Mouse (Mus musculus) limb, embryonic 14.5 days (tissue): Measurements from ENCODE around the gene Pdia4. TPM values are rescaled to one million over a fixed set of nuclear protein-coding genes. Genes with fewer than 3 reads are reported as not detected.

Experiments used
- ATAC-seq: fragments of 200-750 bp; cut with Nextera tagmentation; 2 replicates; pipeline ENCODE4 v1.8.0; 2017; ENCODE audit warnings: low read depth, moderate number of reproducible peaks, moderate TSS enrichment; ENCODE audit not compliant: low FRiP score
- DNase-seq: peaks from one replicate; pipeline ENCODE4 v3.0.0-alpha.2; 2015; ENCODE audit warnings: low spot score
- H3K27ac ChIP-seq: fragments of 300-500 bp; sonication (generic); replicated peaks from 2 replicates; pipeline ENCODE4 v1.5.1; 2014; ENCODE audit warnings: low read depth, mild to moderate bottlenecking, low read length, moderate library complexity, mixed read lengths
- H3K27me3 ChIP-seq: fragments of 300-500 bp; sonication (generic); 2 replicates; pipeline ENCODE4 v1.6.1; 2014; ENCODE audit warnings: low read length, mixed read lengths; ENCODE audit not compliant: control insufficient read depth, insufficient read depth
- H3K36me3 ChIP-seq: fragments of 300-500 bp; sonication (generic); 2 replicates; pipeline ENCODE4 v1.6.1; 2014; ENCODE audit warnings: mild to moderate bottlenecking, low read length, moderate library complexity, mixed read lengths; ENCODE audit not compliant: control insufficient read depth, insufficient read depth
- H3K4me1 ChIP-seq: fragments of 300-500 bp; sonication (generic); 2 replicates; pipeline ENCODE4 v1.6.1; 2014; ENCODE audit warnings: antibody characterized with exemption, low read length, mixed read lengths; ENCODE audit not compliant: control insufficient read depth, insufficient read depth
- H3K4me2 ChIP-seq: fragments of 300-500 bp; sonication (generic); replicated peaks from 2 replicates; pipeline ENCODE4 v1.6.1; 2014; ENCODE audit warnings: low read depth, mild to moderate bottlenecking, low read length, moderate library complexity; ENCODE audit not compliant: severe bottlenecking
- H3K4me3 ChIP-seq: fragments of 300-500 bp; sonication (generic); replicated peaks from 2 replicates; pipeline ENCODE4 v1.5.1; 2014; ENCODE audit warnings: low read length
- H3K9ac ChIP-seq: fragments of 300-500 bp; sonication (generic); 2 replicates; pipeline ENCODE4 v1.6.1; 2014; ENCODE audit warnings: mild to moderate bottlenecking, low read depth, low read length, moderate library complexity; ENCODE audit not compliant: severe bottlenecking
- H3K9me3 ChIP-seq: fragments of 300-500 bp; sonication (generic); 2 replicates; pipeline ENCODE4 v1.6.1; 2016; ENCODE audit warnings: low read length; ENCODE audit not compliant: control insufficient read depth
- POLR2A ChIP-seq: fragments of 200-500 bp; IDR thresholded peaks from 2 replicates; pipeline ENCODE4 v1.8.0; 2012; ENCODE audit warnings: inconsistent platforms, mild to moderate bottlenecking, moderate library complexity, borderline replicate concordance; ENCODE audit not compliant: insufficient read depth, insufficient read length; ENCODE audit errors: extremely low read depth
- WGBS: fragments of 180-500 bp; shearing (Covaris S2); extraction: QIAGEN DNeasy Blood & Tissue Kit; methylation state at CpG from one replicate; pipeline ENCODE4 v1.1.7; 2014; 5-methylcytosine and 5-hydroxymethylcytosine counted together
- polyA plus RNA-seq, 2 experiments: library from polyadenylated mRNA; depleted of rRNA in 1 of 2; stranded (reverse) in 1 of 2; unstranded in 1 of 2; fragments of >200 nt; fragmentation: Nextera tagmentation in 1 of 2; extraction: Ambion mirVana in 1 of 2; gene quantifications; 2 replicates each; pipeline versions ENCODE4 v1.2.1 to v1.2.3; 2012 to 2014

Gene Pdia4
- polyA plus RNA-seq, 2 experiments = 139 to 256 TPM

DNA sequence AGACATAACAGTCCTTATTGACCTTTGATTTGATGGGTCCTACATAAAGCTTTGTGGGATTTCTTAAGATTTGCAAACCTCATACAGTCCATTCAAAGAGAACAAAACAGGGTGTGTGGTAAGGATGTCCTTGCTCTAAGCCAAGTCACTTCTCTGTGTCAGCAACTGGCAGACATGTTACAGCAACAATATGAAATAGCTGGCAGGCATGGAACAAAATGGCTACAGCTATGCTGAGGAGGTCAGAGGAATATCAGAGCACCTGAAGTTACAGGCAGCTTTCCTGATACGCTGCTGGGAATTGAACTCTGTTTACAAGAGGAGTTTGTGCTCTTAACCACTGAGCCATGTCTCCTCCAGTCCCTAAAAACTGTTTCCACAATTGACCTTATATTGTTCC, 19.0 kb upstream of the Pdia4 start:
- Histone ChIP-seq H3K27ac (no peak overlapping the region), H3K4me2 (no peak overlapping the region), H3K4me1 (peaks cover 11% of the 10 kb centered on the region; the same call in 1 of the 2 replicates), H3K4me3 (no peak overlapping the region), H3K9me3 (no peaks in the 10 kb centered on the region), H3K9ac (no peak overlapping the region), H3K27me3 (no peaks in the 10 kb centered on the region), H3K36me3 (no peaks in the 10 kb centered on the region)
- 72% methylated on average over 1 of the region's 1 CpGs for WGBS
- no peak for TF ChIP-seq POLR2A
- no peak for DNase-seq
- ATAC-seq = no peak

DNA sequence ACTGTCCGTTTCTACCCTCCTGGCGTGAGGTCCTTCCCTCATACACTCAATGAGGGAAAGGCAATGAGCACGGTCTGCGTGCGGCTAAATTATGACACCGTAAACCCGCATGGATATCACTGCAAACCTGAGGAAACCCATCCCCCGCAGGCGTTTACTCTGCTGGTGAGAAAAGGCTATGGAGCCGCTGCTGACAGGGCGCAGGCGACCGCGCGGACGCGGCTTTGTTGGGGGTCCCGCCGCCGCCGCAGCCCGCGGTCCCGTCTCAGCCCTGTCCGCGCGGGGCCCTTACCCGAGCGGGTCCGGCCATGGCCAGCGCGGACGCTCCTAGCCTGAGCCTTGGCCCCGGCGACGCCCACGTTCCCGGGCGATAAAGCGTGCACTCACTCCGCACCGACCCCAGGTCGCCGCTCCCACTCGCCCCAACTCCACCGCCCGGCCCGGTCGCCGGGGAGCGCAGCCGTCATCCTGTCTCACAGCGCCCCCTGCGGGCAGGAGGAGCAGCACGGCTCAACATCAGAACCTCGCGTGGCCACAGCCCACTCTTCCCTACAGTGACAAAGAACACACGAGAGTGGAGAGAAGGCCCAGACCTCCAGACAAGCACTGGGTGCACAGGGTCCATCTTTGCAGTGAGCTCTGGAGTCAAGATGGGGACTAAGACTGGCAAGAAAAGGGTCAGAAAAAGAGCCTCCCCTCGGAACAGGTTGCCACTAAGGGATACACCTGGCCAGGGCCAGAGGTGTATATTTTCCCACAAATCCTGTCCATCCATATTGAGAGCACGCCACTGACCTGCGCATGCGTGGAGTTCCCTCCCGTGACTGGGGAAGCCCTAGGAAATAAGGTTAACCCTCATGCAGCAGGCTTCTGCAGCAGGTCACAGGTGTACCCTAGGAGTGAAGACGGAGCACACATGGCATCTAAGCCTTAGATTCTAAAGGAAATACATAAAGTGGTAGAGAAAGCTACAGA, 17.2 kb upstream of the Pdia4 start, which contains the start of gene Zfp786:
Gene Zfp786 (minus strand): TSS at position 764 of the 975 bp plus-strand sequence.
- Histone ChIP-seq H3K9ac (peak within 1 kb of the TSS; percentile 88), H3K4me3 (peak within 1 kb of the TSS; percentile 82), H3K4me1 (peaks cover 8% of the 10 kb centered on the region; the same call in 1 of the 2 replicates), H3K9me3 (no peaks in the 10 kb centered on the region), H3K36me3 (no peaks in the 10 kb centered on the region), H3K4me2 (peak within 1 kb of the TSS; percentile 55), H3K27me3 (no peaks in the 10 kb centered on the region), H3K27ac (peak within 1 kb of the TSS; percentile 74)
- peak; percentile 92 for ATAC-seq
- peak; percentile 86 for DNase-seq
- WGBS = 2% methylated on average over 43 of the region's 64 CpGs
- TF ChIP-seq POLR2A = peak; percentile 30; the same call in 1 of the 2 replicates

DNA sequence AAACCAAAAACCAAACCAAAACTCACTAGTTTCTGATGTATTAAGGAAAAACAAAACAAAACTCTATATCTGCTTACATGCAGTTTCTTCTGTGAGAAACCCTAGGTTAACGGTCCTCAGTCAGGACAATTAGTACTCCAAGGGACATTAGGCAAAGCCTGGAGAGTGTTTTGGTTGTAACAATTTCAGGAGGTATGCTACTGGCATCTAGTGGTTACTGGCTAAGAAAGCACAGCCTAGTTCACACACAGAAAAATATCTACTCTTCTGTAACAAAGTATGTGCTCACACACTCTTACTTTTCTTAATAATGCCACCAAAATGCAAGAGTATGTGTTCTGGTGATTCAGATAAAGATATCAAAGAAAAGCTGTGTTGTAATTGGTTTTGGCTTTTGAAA, 15.7 kb upstream of the Pdia4 start:
- no peak overlapping the region for H3K9ac ChIP-seq
- no peak for TF ChIP-seq POLR2A
- H3K4me1 ChIP-seq = peaks cover 8% of the 10 kb centered on the region; the same call in 1 of the 2 replicates
- peak; percentile 44 for DNase-seq
- 0 out of 2 replicates have a peak overlapping the region, but pooled peaks have one; percentile 82 for H3K4me3 ChIP-seq
- H3K9me3 ChIP-seq = no peaks in the 10 kb centered on the region
- no peak overlapping the region for H3K27ac ChIP-seq
- no peaks in the 10 kb centered on the region for H3K27me3 ChIP-seq
- peak overlapping the region; percentile 55; the same call in 1 of the 2 replicates for H3K4me2 ChIP-seq
- H3K36me3 ChIP-seq = peaks cover 5% of the 10 kb centered on the region; the same call in 1 of the 2 replicates
- 26% methylated on average over 1 of the region's 1 CpGs for WGBS
- no peak for ATAC-seq

DNA sequence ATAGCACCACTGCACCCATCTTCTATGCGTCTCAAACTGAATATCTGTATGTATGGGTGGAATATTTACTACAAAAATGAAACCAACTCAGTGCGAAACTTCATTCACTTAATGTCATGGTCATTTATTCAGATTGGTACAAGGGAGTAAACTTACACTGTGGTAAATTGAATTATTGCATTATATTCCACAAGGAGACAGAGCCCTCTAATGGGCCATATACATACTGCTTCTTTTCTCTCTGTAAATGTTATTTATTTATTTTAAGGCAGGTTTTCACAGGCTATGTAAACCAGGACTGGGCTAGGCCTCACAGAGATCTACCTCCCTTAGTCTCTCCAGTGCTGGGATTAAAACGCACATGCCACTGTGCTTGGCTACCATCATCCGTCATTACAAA, 14.2 kb upstream of the Pdia4 start:
- no peak overlapping the region for H3K9ac ChIP-seq
- no peak for DNase-seq
- no peaks in the 10 kb centered on the region for H3K27me3 ChIP-seq
- no peak overlapping the region for H3K27ac ChIP-seq
- no peak overlapping the region for H3K4me2 ChIP-seq
- H3K36me3 ChIP-seq = peaks cover 17% of the 10 kb centered on the region
- H3K9me3 ChIP-seq = no peaks in the 10 kb centered on the region
- H3K4me1 ChIP-seq = peaks cover 8% of the 10 kb centered on the region; the same call in 1 of the 2 replicates
- no peak for TF ChIP-seq POLR2A
- 97% methylated on average over 4 of the region's 4 CpGs for WGBS
- no peak for ATAC-seq
- H3K4me3 ChIP-seq = no peak overlapping the region

DNA sequence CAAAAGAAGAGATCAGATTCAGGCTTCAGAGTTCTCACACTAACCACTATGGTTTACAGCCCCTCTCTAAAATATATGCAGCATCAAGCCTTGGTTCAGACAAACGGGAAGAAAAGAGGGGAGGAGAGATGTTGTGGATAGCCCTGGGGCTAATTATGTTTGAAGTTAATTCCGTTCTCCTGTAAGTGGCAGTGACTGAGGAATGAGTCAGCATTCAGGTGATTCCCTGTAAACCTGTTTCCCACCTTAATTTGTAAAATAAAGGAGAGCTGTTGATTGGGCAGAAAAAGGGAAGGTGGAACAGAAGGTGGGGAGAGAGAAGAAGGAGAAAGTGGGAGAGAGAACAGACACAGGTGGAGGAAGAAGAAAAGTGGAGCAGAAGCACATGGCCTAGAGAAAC, 11.0 kb upstream of the Pdia4 start:
- H3K9me3 ChIP-seq = no peaks in the 10 kb centered on the region
- no peak for TF ChIP-seq POLR2A
- no peak overlapping the region for H3K9ac ChIP-seq
- DNase-seq = no peak
- H3K36me3 ChIP-seq = peaks cover 40% of the 10 kb centered on the region
- 47% methylated on average over 2 of the region's 2 CpGs for WGBS
- H3K4me2 ChIP-seq = no peak overlapping the region
- no peaks in the 10 kb centered on the region for H3K27me3 ChIP-seq
- no peak overlapping the region for H3K4me3 ChIP-seq
- no peak overlapping the region for H3K27ac ChIP-seq
- ATAC-seq = no peak
- H3K4me1 ChIP-seq = peaks cover 1% of the 10 kb centered on the region; the same call in 1 of the 2 replicates
